Mouse (Mus musculus) neural tube, embryonic 15.5 days (tissue): ENCODE measurements at regions not wholly inside any gene's neighbourhood (a gene's known extent, or its start where the extent isn't known, plus 50 kb on each side); places are given as distances from the start of the nearest gene placed in this dataset.
"Not testable (repeated sequence)": the region's sequence is repeated elsewhere in the genome, so short reads cannot be mapped to it uniquely, and the experiment has no call there.

Experiments
- ATAC-seq: fragments of 200-750 bp; cut with Nextera tagmentation; 2 replicates; pipeline ENCODE4 v1.8.0; 2017; ENCODE audit warnings: mild to moderate bottlenecking, moderate TSS enrichment, moderate library complexity; ENCODE audit not compliant: low FRiP score
- H3K27ac ChIP-seq: fragments of 300-500 bp; sonication (generic); replicated peaks from 2 replicates; pipeline ENCODE4 v1.5.1; 2015; ENCODE audit warnings: mild to moderate bottlenecking, inconsistent platforms
- H3K27me3 ChIP-seq: fragments of 300-500 bp; sonication (generic); replicated peaks from 2 replicates; pipeline ENCODE4 v1.6.1; 2015; ENCODE audit warnings: inconsistent platforms
- H3K36me3 ChIP-seq: fragments of 300-500 bp; sonication (generic); 2 replicates; pipeline ENCODE4 v1.6.1; 2015; ENCODE audit warnings: inconsistent platforms
- H3K4me1 ChIP-seq: fragments of 300-500 bp; sonication (generic); 2 replicates; pipeline ENCODE4 v1.6.1; 2015; ENCODE audit warnings: inconsistent platforms
- H3K4me2 ChIP-seq: fragments of 300-500 bp; sonication (generic); 2 replicates; pipeline ENCODE4 v1.6.1; 2015; ENCODE audit warnings: inconsistent platforms, mild to moderate bottlenecking, moderate library complexity
- H3K4me3 ChIP-seq: fragments of 300-500 bp; sonication (generic); replicated peaks from 2 replicates; pipeline ENCODE4 v1.5.1; 2015; ENCODE audit warnings: mild to moderate bottlenecking, inconsistent platforms
- H3K9ac ChIP-seq: fragments of 300-500 bp; sonication (generic); replicated peaks from 2 replicates; pipeline ENCODE4 v1.6.1; 2015; ENCODE audit warnings: mild to moderate bottlenecking, inconsistent platforms
- H3K9me3 ChIP-seq: fragments of 300-500 bp; sonication (generic); replicated peaks from 2 replicates; pipeline ENCODE4 v1.6.1; 2016; ENCODE audit warnings: inconsistent platforms
- WGBS: fragments of 180-500 bp; shearing (Covaris S2); methylation state at CpG from one replicate; pipeline ENCODE4 v1.1.7; 2015; ENCODE audit warnings: mixed read lengths; 5-methylcytosine and 5-hydroxymethylcytosine counted together

DNA sequence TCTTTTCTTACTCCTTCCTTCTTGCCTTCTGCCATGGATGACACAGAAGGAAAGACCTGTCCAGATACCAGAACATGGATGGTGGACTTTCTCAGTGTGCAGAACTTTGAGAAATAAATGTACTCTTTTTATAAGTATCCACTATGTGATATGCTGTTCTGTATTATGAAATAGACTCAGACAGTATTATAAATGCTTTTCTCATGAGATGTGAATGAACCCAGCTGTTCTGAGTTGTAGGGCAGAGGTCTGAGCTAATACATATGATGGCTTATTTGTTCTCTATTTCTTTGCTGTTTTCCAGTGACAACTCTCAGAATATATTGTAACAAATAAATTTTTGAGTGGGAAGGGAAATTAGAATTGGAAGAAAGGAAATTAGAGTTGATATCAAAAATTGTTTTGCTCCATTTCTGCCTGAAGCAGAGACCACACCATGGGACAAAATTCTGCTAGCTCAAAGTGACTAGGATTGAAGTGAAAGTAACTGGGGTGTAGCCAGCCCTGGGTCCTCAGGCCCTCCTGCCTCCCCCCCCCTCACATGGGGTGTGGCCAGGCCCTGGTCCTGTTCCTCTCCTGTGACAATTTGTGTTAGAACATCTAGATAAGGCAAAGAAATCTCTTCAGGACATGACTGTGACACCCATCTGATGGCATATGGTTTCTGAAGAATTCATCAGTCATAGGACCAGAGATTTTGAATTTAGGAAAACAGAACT is 164.5 kb downstream of the Mterf1b start:
- H3K9me3 ChIP-seq, H3K9ac ChIP-seq, H3K27ac ChIP-seq, H3K36me3 ChIP-seq, ATAC-seq, H3K4me2 ChIP-seq, H3K27me3 ChIP-seq, H3K4me1 ChIP-seq, H3K4me3 ChIP-seq: not testable (repeated sequence)

- H3K36me3 ChIP-seq, H3K9ac ChIP-seq, H3K4me3 ChIP-seq, H3K27me3 ChIP-seq, H3K9me3 ChIP-seq, ATAC-seq, H3K4me1 ChIP-seq, H3K4me2 ChIP-seq, H3K27ac ChIP-seq: not testable (repeated sequence)
- 95% methylated on average over 6 of the region's 6 CpGs for WGBS
Observed at GRCm38 (mm10) chr5:4361547-4361946, 169.4 kb downstream of the Mterf1b start.

DNA sequence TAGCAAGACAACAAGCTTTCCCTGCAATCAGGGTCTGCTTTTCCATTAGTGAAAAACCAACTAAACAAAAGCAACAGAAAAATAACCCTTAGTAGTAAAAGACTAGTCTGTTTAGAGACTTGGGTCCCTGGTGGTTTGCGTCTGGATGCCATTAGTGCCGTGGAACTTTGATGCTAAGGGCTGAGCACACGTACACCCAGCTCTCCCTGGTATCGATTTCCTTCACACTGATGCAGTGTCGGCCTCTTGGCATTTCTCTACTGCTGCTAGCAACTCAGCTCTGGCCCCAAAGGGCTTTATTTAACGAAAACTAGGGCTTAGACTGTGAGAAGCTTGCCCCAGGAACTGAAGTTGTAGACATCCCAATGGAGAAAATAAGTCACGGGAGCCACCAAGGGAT is 192.6 kb downstream of the Mterf1b start:
- ATAC-seq, H3K4me2 ChIP-seq, H3K9ac ChIP-seq, H3K4me3 ChIP-seq, H3K27me3 ChIP-seq, H3K36me3 ChIP-seq, H3K9me3 ChIP-seq, H3K27ac ChIP-seq, H3K4me1 ChIP-seq: not testable (repeated sequence)
- 76% methylated on average over 7 of the region's 7 CpGs for WGBS

DNA sequence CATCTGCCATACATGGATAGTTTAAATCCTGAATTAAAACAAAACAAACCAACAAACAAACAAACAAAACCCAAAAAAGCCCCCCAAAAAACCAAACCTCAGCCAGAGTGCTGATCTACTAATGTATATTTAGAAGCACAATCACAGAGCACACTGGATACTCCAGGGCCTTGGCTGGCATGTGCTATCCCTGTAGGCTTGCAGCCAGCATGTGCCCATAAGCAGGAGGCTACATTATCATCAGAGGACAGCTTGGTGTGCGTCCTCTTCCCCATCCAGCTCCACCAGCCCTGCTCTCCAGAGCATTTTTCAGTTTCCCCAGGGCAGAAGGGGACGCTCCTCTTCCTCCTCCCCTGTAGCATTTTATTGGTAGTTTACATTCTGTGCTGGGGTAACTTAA is 198.9 kb downstream of the Mterf1b start:
- H3K9ac ChIP-seq, result no peak overlapping the region
- no peak overlapping the region for H3K27ac ChIP-seq
- H3K9me3 ChIP-seq, result no peaks in the 10 kb centered on the region
- H3K36me3 ChIP-seq, result no peaks in the 10 kb centered on the region
- 0 out of 2 replicates have a peak, but pooled peaks cover 5% of the 10 kb centered on the region for H3K4me1 ChIP-seq
- WGBS, result 75% methylated on average over 2 of the region's 2 CpGs
- no peaks in the 10 kb centered on the region for H3K27me3 ChIP-seq
- ATAC-seq, result no peak
- H3K4me2 ChIP-seq, result no peak overlapping the region
- no peak overlapping the region for H3K4me3 ChIP-seq

DNA sequence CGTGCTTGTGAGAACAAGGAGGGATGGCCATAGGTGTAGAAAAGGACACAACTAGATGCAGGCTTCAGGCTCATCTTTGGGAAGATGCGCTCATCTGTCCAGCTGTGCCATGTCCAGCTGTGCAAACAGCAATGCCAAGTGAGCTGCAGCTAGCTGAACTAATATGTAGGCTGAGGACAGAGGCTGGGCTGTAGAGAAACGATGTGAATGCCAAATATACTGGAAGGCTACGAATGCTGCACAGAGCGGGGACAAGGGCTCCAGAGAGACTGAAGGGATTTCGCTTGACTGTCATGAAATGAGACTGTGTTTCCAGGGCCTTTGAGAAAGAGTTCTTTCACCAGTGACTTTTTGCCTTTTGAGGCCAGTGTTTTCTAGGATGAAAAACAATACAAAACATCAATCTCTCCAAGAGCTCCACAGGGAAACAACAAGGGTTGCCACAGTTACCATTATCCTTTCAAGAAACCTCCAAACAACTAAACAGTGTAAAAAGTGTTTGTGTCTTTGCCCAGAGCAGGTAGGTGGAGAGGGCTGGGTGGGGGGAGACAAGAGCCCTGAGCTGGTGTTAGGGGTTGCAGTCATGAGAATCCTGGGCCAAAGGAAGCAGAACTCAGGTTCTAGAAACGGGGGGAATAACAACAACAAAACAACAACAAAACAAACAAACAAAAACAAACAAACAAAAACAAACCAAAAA is 202.3 kb downstream of the Mterf1b start:
- 29% methylated on average over 7 of the region's 7 CpGs for WGBS
- H3K4me3 ChIP-seq, H3K4me1 ChIP-seq, H3K27me3 ChIP-seq, H3K9ac ChIP-seq, H3K36me3 ChIP-seq, H3K4me2 ChIP-seq, H3K9me3 ChIP-seq: not testable (repeated sequence)
- peak overlapping the region; percentile 56; the same call in 1 of the 2 replicates for H3K27ac ChIP-seq
- ATAC-seq, result peak; percentile 83

DNA sequence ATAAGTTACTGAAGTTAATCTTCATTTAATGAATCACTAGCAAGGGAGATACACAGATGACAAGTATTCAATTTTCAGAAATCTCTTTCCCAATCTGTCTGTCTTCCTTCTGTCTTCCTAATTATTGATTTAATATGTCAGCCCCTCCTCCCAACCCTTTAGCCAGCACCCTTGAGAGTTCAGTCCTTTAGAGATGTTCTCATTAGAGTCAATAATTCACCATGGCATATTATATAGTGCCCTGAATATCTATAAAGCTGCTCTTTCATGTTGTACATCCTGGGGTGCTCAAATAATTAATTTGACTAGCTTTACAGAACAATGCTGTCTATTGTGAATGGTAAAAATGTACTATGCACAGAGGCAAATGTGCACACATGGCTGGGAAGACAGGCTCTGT is 205.9 kb downstream of the Mterf1b start:
- Histone ChIP-seq H3K9me3 (no peaks in the 10 kb centered on the region), H3K27me3 (no peaks in the 10 kb centered on the region), H3K4me1 (0 out of 2 replicates have a peak, but pooled peaks cover 5% of the 10 kb centered on the region), H3K9ac (no peak overlapping the region), H3K27ac (no peak overlapping the region), H3K4me3 (no peak overlapping the region), H3K36me3 (no peaks in the 10 kb centered on the region), H3K4me2 (no peak overlapping the region)
- ATAC-seq, result no peak

DNA sequence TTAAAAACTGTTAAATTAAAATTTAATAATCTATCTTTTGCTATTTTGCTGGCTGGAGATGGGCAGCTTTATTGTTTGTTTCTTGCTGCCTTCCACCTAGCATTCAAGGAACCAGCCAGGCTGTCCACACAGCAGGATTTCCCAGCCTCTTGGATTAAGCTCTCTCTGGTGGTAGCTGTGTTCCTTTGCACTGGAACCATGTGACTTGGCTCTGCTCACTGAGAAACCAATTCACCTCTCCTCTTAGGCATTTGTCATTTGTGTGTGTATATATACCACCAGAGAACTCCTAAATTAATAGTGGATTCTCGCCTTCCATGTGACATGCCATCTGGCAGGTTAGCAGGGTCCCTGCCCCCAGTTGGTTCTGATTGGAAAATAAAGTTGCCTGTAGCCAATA is 225.6 kb downstream of the Mterf1b start:
- no peak overlapping the region for H3K4me3 ChIP-seq
- no peak overlapping the region for H3K4me2 ChIP-seq
- H3K9ac ChIP-seq, result no peak overlapping the region
- no peaks in the 10 kb centered on the region for H3K27me3 ChIP-seq
- no peaks in the 10 kb centered on the region for H3K4me1 ChIP-seq
- no peak for ATAC-seq
- H3K27ac ChIP-seq, result no peak overlapping the region
- no peaks in the 10 kb centered on the region for H3K9me3 ChIP-seq
- H3K36me3 ChIP-seq, result no peaks in the 10 kb centered on the region
- WGBS, result 79% methylated on average over 1 of the region's 1 CpGs
